Mouse (Mus musculus) lung, postnatal 0 days (tissue): ENCODE measurements around the gene Ell. TPM values are rescaled to one million over a fixed set of nuclear protein-coding genes. Genes with fewer than 3 reads are reported as not detected.

ENCODE experiments used
- ATAC-seq: fragments of 200-750 bp; cut with Nextera tagmentation; 2 replicates; pipeline ENCODE4 v1.8.0; 2017; ENCODE audit warnings: moderate library complexity
- DNase-seq: peaks from one replicate; pipeline ENCODE4 v3.0.0-alpha.2; 2016; ENCODE audit warnings: low spot score
- H3K27ac ChIP-seq: fragments of 300-500 bp; sonication (generic); 2 replicates; pipeline ENCODE4 v1.5.1; 2014; ENCODE audit warnings: antibody characterized with exemption, mild to moderate bottlenecking, low read length, mixed read lengths
- H3K27me3 ChIP-seq: fragments of 300-500 bp; sonication (generic); replicated peaks from 2 replicates; pipeline ENCODE4 v1.6.1; 2014; ENCODE audit warnings: low read length, mixed read lengths; ENCODE audit not compliant: insufficient read depth
- H3K36me3 ChIP-seq: fragments of 300-500 bp; sonication (generic); 2 replicates; pipeline ENCODE4 v1.6.1; 2014; ENCODE audit warnings: low read length, mixed read lengths; ENCODE audit not compliant: insufficient read depth
- H3K4me1 ChIP-seq: fragments of 300-500 bp; sonication (generic); 2 replicates; pipeline ENCODE4 v1.6.1; 2014; ENCODE audit warnings: antibody characterized with exemption, low read depth, low read length, mixed read lengths; ENCODE audit not compliant: insufficient read depth
- H3K4me2 ChIP-seq: fragments of 300-500 bp; sonication (generic); replicated peaks from 2 replicates; pipeline ENCODE4 v1.6.1; 2014; ENCODE audit warnings: low read depth, mild to moderate bottlenecking, low read length, moderate library complexity, mixed read lengths
- H3K4me3 ChIP-seq: fragments of 300-500 bp; sonication (generic); 2 replicates; pipeline ENCODE4 v1.5.1; 2014; ENCODE audit warnings: low read depth, low read length
- H3K9ac ChIP-seq: fragments of 300-500 bp; sonication (generic); replicated peaks from 2 replicates; pipeline ENCODE4 v1.6.1; 2014; ENCODE audit warnings: low read depth, mild to moderate bottlenecking
- H3K9me3 ChIP-seq: fragments of 300-500 bp; sonication (generic); 2 replicates; pipeline ENCODE4 v1.6.1; 2016; ENCODE audit warnings: low read length, mixed read lengths
- CTCF ChIP-seq: IDR thresholded peaks from 2 replicates; pipeline ENCODE4 v1.5.1; 2016; ENCODE audit warnings: antibody characterized with exemption, mild to moderate bottlenecking
- EP300 ChIP-seq: IDR thresholded peaks from 2 replicates; pipeline ENCODE4 v1.6.1; 2016; ENCODE audit warnings: antibody characterized with exemption, mild to moderate bottlenecking, control low read depth
- WGBS: fragments of 180-500 bp; shearing (Covaris S2); extraction: QIAGEN DNeasy Blood & Tissue Kit; methylation state at CpG from one replicate; pipeline ENCODE4 v1.1.7; 2014; 5-methylcytosine and 5-hydroxymethylcytosine counted together
- polyA plus RNA-seq: library from polyadenylated mRNA; unstranded; fragments of >200 nt; fragmentation: Nextera tagmentation; extraction: Ambion mirVana; gene quantifications from 2 replicates; pipeline ENCODE4 v1.2.1, GENCODE M21; 2015

The Ell gene
- polyA plus RNA-seq, 1 experiment from 2014 or later, result 13.0 TPM

- DNase-seq (no peak), ATAC-seq (no peak)
- Histone ChIP-seq H3K27ac (no peak overlapping the region), H3K27me3 (no peaks in the 10 kb centered on the region), H3K9ac (no peak overlapping the region), H3K9me3 (no peaks in the 10 kb centered on the region), H3K36me3 (peaks cover 11% of the 10 kb centered on the region; the same call in 1 of the 2 replicates), H3K4me3 (no peak overlapping the region), H3K4me1 (peaks cover 13% of the 10 kb centered on the region; the same call in 1 of the 2 replicates), H3K4me2 (no peak overlapping the region)
- 84% methylated on average over 11 of the region's 11 CpGs for WGBS
- no peak for TF ChIP-seq EP300
- TF ChIP-seq CTCF, result no peak
These were observed 26.9 kb upstream of the Ell start for GRCm38 (mm10) chr8:70512253-70512903.

- Histone ChIP-seq H3K4me3 (no peak overlapping the region), H3K9ac (no peak overlapping the region), H3K4me1 (peaks cover 13% of the 10 kb centered on the region; the same call in 1 of the 2 replicates), H3K4me2 (no peak overlapping the region), H3K9me3 (no peaks in the 10 kb centered on the region), H3K27me3 (no peaks in the 10 kb centered on the region), H3K36me3 (0 out of 2 replicates have a peak, but pooled peaks cover 4% of the 10 kb centered on the region), H3K27ac (peak overlapping the region; percentile 38; the same call in 1 of the 2 replicates)
- TF ChIP-seq EP300 (no peak), CTCF (no peak)
- DNase-seq (peak; percentile 43), ATAC-seq (no peak)
- WGBS, result 29% methylated on average over 2 of the region's 2 CpGs
These were observed 25.8 kb upstream of the Ell start for GRCm38 (mm10) chr8:70513441-70513840.

- no peak for DNase-seq
- no peak overlapping the region for H3K27ac ChIP-seq
- no peaks in the 10 kb centered on the region for H3K27me3 ChIP-seq
- H3K36me3 ChIP-seq, result 0 out of 2 replicates have a peak, but pooled peaks cover 4% of the 10 kb centered on the region
- H3K4me2 ChIP-seq, result no peak overlapping the region
- no peak for ATAC-seq
- WGBS, result 79% methylated on average over 10 of the region's 10 CpGs
- no peaks in the 10 kb centered on the region for H3K9me3 ChIP-seq
- no peak overlapping the region for H3K9ac ChIP-seq
- TF ChIP-seq EP300 (no peak), CTCF (no peak)
- no peak overlapping the region for H3K4me3 ChIP-seq
- H3K4me1 ChIP-seq, result no peaks in the 10 kb centered on the region
These were observed 21.2 kb upstream of the Ell start for GRCm38 (mm10) chr8:70517940-70518643.

- Histone ChIP-seq H3K4me2 (no peak overlapping the region), H3K4me3 (no peak overlapping the region), H3K9ac (no peak overlapping the region), H3K36me3 (0 out of 2 replicates have a peak, but pooled peaks cover 1% of the 10 kb centered on the region), H3K27me3 (no peaks in the 10 kb centered on the region), H3K4me1 (0 out of 2 replicates have a peak, but pooled peaks cover 4% of the 10 kb centered on the region), H3K9me3 (no peaks in the 10 kb centered on the region), H3K27ac (no peak overlapping the region)
- DNase-seq, result no peak
- TF ChIP-seq EP300 (no peak), CTCF (no peak)
- WGBS, result 79% methylated on average over 6 of the region's 6 CpGs
- ATAC-seq, result no peak
These were observed 20.2 kb upstream of the Ell start for GRCm38 (mm10) chr8:70519043-70519442.

- Histone ChIP-seq H3K4me3 (no peak overlapping the region), H3K4me1 (0 out of 2 replicates have a peak, but pooled peaks cover 4% of the 10 kb centered on the region), H3K9ac (no peak overlapping the region), H3K4me2 (no peak overlapping the region), H3K27ac (no peak overlapping the region), H3K27me3 (no peaks in the 10 kb centered on the region), H3K9me3 (no peaks in the 10 kb centered on the region), H3K36me3 (no peaks in the 10 kb centered on the region)
- WGBS, result 50% methylated on average over 2 of the region's 2 CpGs
- no peak for DNase-seq
- no peak for TF ChIP-seq CTCF
- TF ChIP-seq EP300, result no peak
- no peak for ATAC-seq
These were observed 19.7 kb upstream of the Ell start for GRCm38 (mm10) chr8:70519606-70520005.

- Histone ChIP-seq H3K27me3 (no peaks in the 10 kb centered on the region), H3K9ac (peak overlapping the region; percentile 77), H3K9me3 (no peaks in the 10 kb centered on the region), H3K36me3 (no peaks in the 10 kb centered on the region), H3K4me1 (0 out of 2 replicates have a peak, but pooled peaks cover 4% of the 10 kb centered on the region), H3K4me3 (peak overlapping the region; percentile 76), H3K4me2 (peak overlapping the region; percentile 65), H3K27ac (peak overlapping the region; percentile 91)
- ATAC-seq (peak; percentile 90), DNase-seq (peak; percentile 99)
- WGBS, result 0% methylated on average over 51 of the region's 51 CpGs
- TF ChIP-seq CTCF (peak; percentile 86), EP300 (peak; percentile 88)
These were observed 16.5 kb upstream of the Ell start for GRCm38 (mm10) chr8:70522592-70523403.
